Mouse (Mus musculus) embryonic fibroblast, embryonic 13.5 days (primary cell): ENCODE measurements around the gene Chchd6.

ENCODE experiments used
- CTCF ChIP-seq: IDR thresholded peaks from 2 replicates; pipeline ENCODE4 v1.5.1; 2011; ENCODE audit warnings: mild to moderate bottlenecking, control low read depth, low read length, moderate library complexity, borderline replicate concordance; ENCODE audit not compliant: insufficient read depth
- POLR2A ChIP-seq: IDR thresholded peaks from 2 replicates; pipeline ENCODE4 v1.6.1; 2011; ENCODE audit warnings: low read depth, mild to moderate bottlenecking, control low read depth, low read length, moderate library complexity

GRCm38 (mm10) chr6:89566740-89567139 is 28.7 kb downstream of the Chchd6 start:
- no peak for TF ChIP-seq CTCF
- TF ChIP-seq POLR2A: no peak
